Mouse (Mus musculus): ENCODE measurements around the gene Engase.

Engase gene

DNA sequence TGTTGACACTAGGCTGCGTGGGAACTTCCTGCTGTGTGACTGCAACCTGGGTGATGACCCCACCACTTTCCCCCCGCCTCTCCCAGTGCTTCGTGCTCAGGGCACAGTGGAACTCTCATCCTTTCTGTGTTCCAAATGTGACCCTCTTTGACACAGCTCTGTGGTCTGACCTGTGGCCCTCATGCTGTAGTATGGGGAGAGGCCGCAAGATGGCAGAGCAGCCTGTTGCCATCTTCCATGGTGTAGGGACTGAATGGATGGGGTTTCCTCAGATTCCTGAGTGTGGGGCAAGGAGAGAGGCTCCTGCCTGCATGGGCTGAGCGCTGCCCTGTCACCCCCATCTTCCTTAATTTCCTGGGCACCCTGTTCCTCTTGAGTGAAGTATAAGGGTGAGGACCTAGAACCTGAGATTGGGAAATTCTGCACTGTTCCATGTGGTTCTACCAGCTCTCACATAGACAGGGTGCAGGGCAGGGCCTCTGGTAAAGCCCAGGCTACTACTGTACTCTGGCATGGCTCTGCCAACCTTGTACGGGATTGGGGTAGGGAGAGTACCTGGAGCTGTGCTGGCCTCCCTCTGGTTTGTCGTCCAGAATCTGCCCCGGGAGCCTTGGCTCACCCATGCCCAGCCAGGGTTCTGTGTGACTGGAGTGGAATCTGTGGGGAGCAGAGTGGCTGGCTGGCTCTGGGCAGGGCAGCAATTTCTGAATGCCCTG is 11.7 kb downstream of the Engase start:
- DNase-seq (ENCODE audit: low spot score), result no peak

DNA sequence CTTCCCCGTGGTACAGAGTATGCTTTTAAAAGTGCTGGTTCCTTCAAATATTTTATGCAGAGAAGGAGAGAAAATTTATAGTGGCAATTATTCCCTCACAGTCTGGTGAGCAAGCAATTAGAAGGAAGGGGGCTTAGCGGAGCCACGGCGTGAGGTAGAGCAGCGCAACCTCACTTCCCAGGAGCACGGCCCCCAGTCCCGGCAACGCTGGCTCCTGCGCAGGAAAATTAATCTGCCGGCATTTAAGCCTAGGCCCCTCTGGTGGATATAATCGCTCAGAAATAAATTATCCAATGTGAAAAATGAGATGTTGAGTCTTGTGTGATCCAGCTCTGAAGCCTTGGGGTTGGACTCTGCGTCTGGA is 12.3 kb downstream of the Engase start:
- DNase-seq (ENCODE audit: low spot score), result no peak

- DNase-seq (ENCODE audit: low spot score), result peak; percentile 68
Measured at GRCm38 (mm10) chr11:118490566-118491218, 14.1 kb downstream of the Engase start.

DNA sequence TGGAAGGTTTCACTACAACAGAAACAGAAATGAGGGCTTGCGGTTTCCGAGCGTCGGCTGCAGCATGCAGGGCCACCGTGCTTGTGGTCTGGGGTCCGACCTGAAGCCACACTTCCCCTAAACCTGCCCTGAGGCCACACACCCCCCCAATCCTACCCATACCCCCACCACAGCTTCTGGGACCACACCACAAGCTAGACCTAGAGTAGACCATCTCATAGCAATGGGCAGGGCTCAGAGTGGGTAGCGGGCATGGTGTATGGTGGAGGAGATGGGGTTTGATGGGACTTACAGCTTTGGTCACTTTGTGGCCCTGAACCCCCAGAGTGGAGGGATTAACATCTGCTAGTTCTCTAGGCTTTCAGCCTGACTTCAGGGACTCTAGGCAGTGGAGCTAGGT is 14.6 kb downstream of the Engase start:
- DNase-seq (ENCODE audit: low spot score), result no peak

DNA sequence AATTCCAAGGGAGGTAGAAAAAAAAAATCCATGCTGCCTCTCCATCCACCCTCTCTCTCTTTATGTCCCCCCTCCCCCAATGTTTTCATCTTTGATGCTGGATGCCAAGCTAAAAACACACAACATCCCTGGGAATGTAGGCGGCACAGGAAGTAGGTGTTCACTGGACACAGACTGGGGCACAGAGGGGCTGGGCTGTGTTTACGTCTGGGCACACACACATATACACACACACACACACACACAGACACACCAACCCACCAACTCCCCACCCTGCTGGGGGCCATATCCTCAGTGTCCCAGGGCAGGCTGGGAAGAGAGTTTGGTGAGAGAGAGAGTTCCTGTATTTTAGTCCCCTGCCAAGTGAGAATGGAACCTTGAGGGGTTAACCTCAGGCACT is 16.8 kb downstream of the Engase start:
- DNase-seq (ENCODE audit: low spot score), result no peak

- no peak for DNase-seq (ENCODE audit: low spot score)
Measured at GRCm38 (mm10) chr11:118494001-118494737, 17.5 kb downstream of the Engase start.

GRCm38 (mm10) chr11:118495065-118495464 is 18.4 kb downstream of the Engase start:
- DNase-seq (ENCODE audit: low spot score), result no peak

- DNase-seq (ENCODE audit: low spot score), result no peak
Measured at GRCm38 (mm10) chr11:118496066-118496689, 19.5 kb downstream of the Engase start.

- no peak for DNase-seq (ENCODE audit: low spot score)
Measured at GRCm38 (mm10) chr11:118502990-118503389, 26.4 kb downstream of the Engase start.

- DNase-seq (ENCODE audit: low spot score), result no peak
Measured at GRCm38 (mm10) chr11:118503418-118504179, 27.0 kb downstream of the Engase start.

DNA sequence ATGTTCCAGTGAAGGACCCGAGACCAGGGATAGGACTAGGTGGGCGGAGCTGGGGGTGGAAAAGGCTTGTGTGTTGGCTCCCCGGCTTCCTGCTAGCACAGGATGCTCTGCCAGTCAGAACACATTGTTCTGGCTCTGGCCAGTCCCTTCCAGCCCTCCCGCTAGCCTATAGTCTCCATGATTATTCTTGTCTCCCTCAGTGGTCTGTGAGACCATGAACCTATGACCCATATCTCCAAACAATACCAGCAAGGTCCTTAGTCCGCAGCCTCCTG is 27.5 kb downstream of the Engase start:
- peak; percentile 41 for DNase-seq (ENCODE audit: low spot score)

DNA sequence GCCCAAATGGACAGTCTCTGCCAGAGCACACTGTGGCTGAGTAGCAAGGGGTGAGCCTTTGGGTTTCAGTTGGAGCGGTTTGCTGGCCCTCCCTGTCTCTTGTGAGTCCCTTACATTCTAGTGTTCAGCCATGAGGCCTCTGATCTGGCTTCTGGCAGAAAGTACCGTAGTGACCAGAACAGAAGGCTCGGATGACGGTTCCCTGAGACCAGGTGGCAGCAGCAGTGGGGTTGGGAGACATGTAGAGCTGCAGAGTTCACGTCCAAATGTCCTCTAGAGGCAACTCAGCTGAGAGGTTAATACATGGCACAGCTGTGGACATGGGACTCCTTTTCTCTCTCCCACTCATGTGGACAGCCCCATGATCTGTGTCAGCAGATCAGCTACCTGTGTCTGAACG is 30.5 kb downstream of the Engase start:
- DNase-seq (ENCODE audit: low spot score), result no peak

GRCm38 (mm10) chr11:118507904-118508303 is 31.3 kb downstream of the Engase start:
- DNase-seq (ENCODE audit: low spot score), result peak; percentile 34

- DNase-seq (ENCODE audit: low spot score), result no peak
Measured at GRCm38 (mm10) chr11:118508341-118508740, 31.7 kb downstream of the Engase start.

DNA sequence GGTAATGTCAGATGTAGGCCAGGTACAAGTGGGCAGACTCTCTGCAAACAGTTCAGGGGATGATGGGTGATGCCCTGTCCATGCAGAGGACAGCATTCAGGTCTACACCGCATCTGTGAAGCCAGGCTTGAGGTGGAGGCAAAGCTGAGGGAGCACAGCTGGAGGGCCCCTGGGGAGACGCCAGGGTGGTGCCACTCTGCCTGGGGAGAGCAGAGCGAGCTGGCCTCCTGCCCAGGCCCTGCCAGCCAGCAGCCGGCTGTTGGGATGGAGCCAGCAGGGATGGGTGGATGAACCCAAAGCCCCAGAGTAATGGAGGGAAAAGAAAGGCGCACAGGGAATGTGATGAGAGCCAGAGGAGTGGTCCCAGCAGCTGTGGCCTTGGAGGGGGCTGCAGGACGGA is 35.2 kb downstream of the Engase start:
- DNase-seq (ENCODE audit: low spot score), result no peak

- DNase-seq (ENCODE audit: low spot score), result no peak
Measured at GRCm38 (mm10) chr11:118512257-118512910, 35.8 kb downstream of the Engase start.

GRCm38 (mm10) chr11:118517924-118518323 is 41.3 kb downstream of the Engase start:
- DNase-seq (ENCODE audit: low spot score), result no peak

GRCm38 (mm10) chr11:118518743-118519142 is 42.1 kb downstream of the Engase start:
- no peak for DNase-seq (ENCODE audit: low spot score)

GRCm38 (mm10) chr11:118520251-118520650 is 43.6 kb downstream of the Engase start:
- no peak for DNase-seq (ENCODE audit: low spot score)

DNA sequence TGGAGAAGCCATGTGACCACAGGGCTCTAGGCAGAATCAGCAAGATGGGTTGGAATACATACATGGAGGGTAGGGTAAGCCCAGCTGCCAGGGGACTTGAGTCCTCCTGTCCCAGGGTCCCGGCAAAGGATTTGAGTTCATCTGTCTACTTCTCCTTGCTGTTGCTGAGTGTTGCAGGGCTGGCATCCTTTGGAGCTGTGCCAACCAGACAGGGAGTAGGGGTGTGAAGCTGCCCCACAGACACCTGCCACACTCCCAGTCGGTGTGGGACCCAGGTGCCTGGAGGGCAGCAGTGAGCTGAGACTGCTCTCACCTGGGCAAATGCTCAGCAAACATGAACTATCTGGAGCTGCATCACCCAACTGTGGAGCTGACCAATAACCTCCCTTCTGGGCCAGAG is 44.3 kb downstream of the Engase start:
- no peak for DNase-seq (ENCODE audit: low spot score)

- DNase-seq (ENCODE audit: low spot score), result no peak
Measured at GRCm38 (mm10) chr11:118523496-118524145, 47.0 kb downstream of the Engase start.

All from testis, postnatal 14 days (tissue).